In genomic region chr6:90823322-90823721, GRCm38 (mm10) we compare ENCODE assay signal across 23 mouse cellular contexts.
A peak's percentile ranks its signal among the peaks of the same experiment; 100 is the strongest.
DNase-seq lines count a peak whose midpoint lies in the region; ATAC-seq lines count a peak whose summit lies in the region.
"Had no signal": no experiment of that assay in that cellular context is flagged by ENCODE, and none has a peak within 500 bp of the region (broad histone marks: within the 10 kb centered on the region; RNA-seq: fewer than 3 reads in every experiment).

No protein-coding gene starts in this region.

- no peak overlapping the region for H3K9ac ChIP-seq in hindbrain, embryonic 14.5 days
- no peak overlapping the region for H3K9ac ChIP-seq in neural tube, embryonic 13.5 days
- H3K9ac ChIP-seq: forebrain, postnatal 0 days; heart, embryonic 12.5 days; limb, embryonic 15.5 days; liver, embryonic 15.5 days had no signal

- peak; percentile 25 for DNase-seq in kidney, postnatal 10 days
- DNase-seq in kidney, adult 18-20 months: no peak
- DNase-seq in embryo, embryonic 11 days: peak; percentile 50
- peak; percentile 46 for DNase-seq in hindbrain, embryonic 14.5 days (ENCODE audit: low spot score)
- DNase-seq in urinary bladder, postnatal 10 days (ENCODE audit: low spot score): no peak
- DNase-seq in yolk sac, embryonic 10.5 days (ENCODE audit: low spot score): no peak
- DNase-seq: adrenal gland, postnatal 10 days; cerebellum, adult 9-11 months; forebrain, postnatal 0 days; heart, postnatal 14 days; kidney, adult 9 months; retina, postnatal 1 day had no signal

- 15% methylated on average over 4 of the region's 4 CpGs for WGBS in hindbrain, embryonic 14.5 days
- WGBS in neural tube, embryonic 13.5 days: 12% methylated on average over 4 of the region's 4 CpGs

- H3K4me1 ChIP-seq in hindbrain, embryonic 14.5 days (replicated peaks; ENCODE audit: control insufficient read depth, insufficient read depth, low read length): peaks cover 8% of the 10 kb centered on the region
- peaks cover 20% of the 10 kb centered on the region for H3K4me1 ChIP-seq in neural tube, embryonic 13.5 days (replicated peaks)
- H3K4me1 ChIP-seq: limb, embryonic 15.5 days; liver, embryonic 15.5 days had no signal

- no peak overlapping the region for H3K4me3 ChIP-seq in hindbrain, embryonic 14.5 days (replicated peaks; ENCODE audit: low read length)
- no peak overlapping the region for H3K4me3 ChIP-seq in neural tube, embryonic 13.5 days
- H3K4me3 ChIP-seq: forebrain, embryonic 10.5 days; heart, embryonic 12.5 days; layer of hippocampus, adult 2 months; limb, embryonic 15.5 days; liver, embryonic 15.5 days had no signal

- ATAC-seq in hindbrain, embryonic 14.5 days (ENCODE audit: low FRiP score): peak; percentile 32; the same call in 1 of the 2 replicates
- peak; percentile 41 for ATAC-seq in neural tube, embryonic 13.5 days (ENCODE audit: low read depth)
- ATAC-seq: activated CD4-positive, CD25-positive, alpha-beta regulatory T cell, adult 4 months; forebrain, postnatal 0 days; inflammation-experienced regulatory T-cells, adult 6 months; lung, postnatal 0 days; midbrain, embryonic 16.5 days had no signal

- H3K36me3 ChIP-seq in hindbrain, embryonic 14.5 days (replicated peaks; ENCODE audit: control insufficient read depth, insufficient read depth): no peaks in the 10 kb centered on the region
- H3K36me3 ChIP-seq in neural tube, embryonic 13.5 days: no peaks in the 10 kb centered on the region
- H3K36me3 ChIP-seq: forebrain, embryonic 10.5 days; G1E; heart, embryonic 12.5 days; limb, embryonic 15.5 days; liver, embryonic 15.5 days had no signal

- H3K27ac ChIP-seq in hindbrain, embryonic 14.5 days: peak overlapping the region; percentile 26; the same call in 1 of the 2 replicates
- no peak overlapping the region for H3K27ac ChIP-seq in neural tube, embryonic 13.5 days (replicated peaks)
- H3K27ac ChIP-seq: forebrain, embryonic 10.5 days; layer of hippocampus, adult 2 months; limb, embryonic 15.5 days; liver, embryonic 15.5 days had no signal

- H3K27me3 ChIP-seq in hindbrain, embryonic 14.5 days (ENCODE audit: control insufficient read depth, insufficient read depth, low read length): no peaks in the 10 kb centered on the region
- H3K27me3 ChIP-seq in neural tube, embryonic 13.5 days: no peaks in the 10 kb centered on the region
- H3K27me3 ChIP-seq: heart, embryonic 12.5 days; limb, embryonic 15.5 days; liver, embryonic 15.5 days had no signal

- H3K4me2 ChIP-seq in hindbrain, embryonic 14.5 days (replicated peaks): no peak overlapping the region
- H3K4me2 ChIP-seq in neural tube, embryonic 13.5 days: no peak overlapping the region
- H3K4me2 ChIP-seq: heart, embryonic 12.5 days; limb, embryonic 15.5 days; liver, embryonic 15.5 days had no signal

- H3K9me3 ChIP-seq in hindbrain, embryonic 14.5 days (ENCODE audit: control insufficient read depth, low read length): no peaks in the 10 kb centered on the region
- H3K9me3 ChIP-seq in neural tube, embryonic 13.5 days: no peaks in the 10 kb centered on the region
- H3K9me3 ChIP-seq: forebrain, embryonic 10.5 days; G1E; heart, embryonic 12.5 days; limb, embryonic 15.5 days; liver, embryonic 15.5 days had no signal

Comparison
In these comparisons a context has a peak if more than half of its experiments do, and no peak if none do; other contexts are left out.
1. DNase-seq: peak in kidney, postnatal 10 days (single experiment), embryo, embryonic 11 days (single experiment) and hindbrain, embryonic 14.5 days (single experiment); none in kidney, adult 18-20 months (single experiment), urinary bladder, postnatal 10 days (single experiment) and yolk sac, embryonic 10.5 days (single experiment).